Mouse (Mus musculus) layer of hippocampus, adult 18-20 months (tissue): ENCODE data around the gene Pld5. TPM values are rescaled to one million over a fixed set of nuclear protein-coding genes. Genes with fewer than 3 reads are reported as not detected.
"Not testable (repeated sequence)": the region's sequence is repeated elsewhere in the genome, so short reads cannot be mapped to it uniquely, and the experiment has no call there.

Experiments
- DNase-seq, 2 experiments: peaks; one replicate each; pipeline ENCODE4 v3.0.0; 2022; ENCODE audit warnings: low spot score in 2 of 2
- total RNA-seq, 2 experiments: library from RNA; stranded (reverse); gene quantifications; 2 replicates each; pipeline ENCODE4 v1.2.3; 2021

Gene Pld5
- total RNA-seq, 2 experiments from 2014 or later: 1.5 to 1.8 TPM

DNA sequence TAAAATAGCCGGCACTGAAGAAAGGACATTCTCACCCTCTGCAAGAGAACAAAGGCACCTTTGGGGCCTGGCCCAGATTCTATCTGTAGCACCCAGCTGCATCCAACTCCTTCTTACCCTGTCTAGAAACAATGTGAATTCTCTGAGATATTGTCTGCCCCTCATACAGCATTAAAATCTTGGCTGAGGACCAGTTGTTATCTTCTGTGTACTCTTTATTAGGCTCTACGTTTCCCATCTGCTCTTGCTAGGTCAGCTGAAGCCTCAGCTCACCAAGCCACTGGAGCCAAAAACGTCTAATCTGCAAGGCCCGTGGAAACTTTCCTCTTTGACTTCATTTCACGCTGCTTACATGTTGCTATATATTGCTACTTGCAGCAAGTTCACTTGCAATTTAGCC lies 228.1 kb downstream of the Pld5 start:
- DNase-seq: no peak

DNA sequence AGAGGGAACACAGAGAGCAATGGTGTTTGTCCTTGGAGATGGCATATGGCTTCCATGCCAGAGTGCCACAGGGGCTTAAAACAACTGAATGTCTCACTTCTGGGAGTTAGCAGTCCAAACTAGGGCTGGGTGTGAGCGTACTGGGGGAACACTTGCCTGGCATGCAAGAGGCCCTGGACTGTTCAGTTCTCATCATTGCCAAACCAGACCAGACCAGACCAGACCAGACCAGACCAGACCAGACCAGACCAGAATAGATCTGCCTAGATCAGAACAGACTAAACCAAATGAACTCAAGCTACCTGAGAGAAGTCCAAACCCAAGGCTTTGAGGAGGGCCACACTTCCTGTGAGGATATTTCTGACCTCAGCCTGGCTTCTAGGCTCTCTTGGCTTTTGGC lies 228.7 kb downstream of the Pld5 start:
- no peak for DNase-seq

DNA sequence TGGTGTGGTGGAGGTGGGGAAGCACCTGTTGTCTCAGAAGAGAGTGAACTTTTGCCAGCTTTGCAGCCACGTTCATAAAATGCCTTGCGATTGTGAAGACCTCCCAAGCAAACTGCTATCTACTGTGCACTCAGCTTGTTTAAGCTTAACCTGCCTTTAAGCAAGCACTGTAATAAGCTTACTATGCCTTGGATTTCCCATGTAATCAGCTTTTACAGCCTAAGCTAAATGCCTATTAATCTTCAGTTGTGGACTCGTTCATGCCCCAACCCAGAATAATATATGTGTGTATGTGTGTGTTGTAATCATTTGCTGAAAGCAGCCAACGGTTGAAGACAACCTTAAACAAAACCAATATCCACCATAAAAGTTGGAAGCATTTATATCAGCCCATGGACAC lies 232.1 kb downstream of the Pld5 start:
- no peak for DNase-seq

DNA sequence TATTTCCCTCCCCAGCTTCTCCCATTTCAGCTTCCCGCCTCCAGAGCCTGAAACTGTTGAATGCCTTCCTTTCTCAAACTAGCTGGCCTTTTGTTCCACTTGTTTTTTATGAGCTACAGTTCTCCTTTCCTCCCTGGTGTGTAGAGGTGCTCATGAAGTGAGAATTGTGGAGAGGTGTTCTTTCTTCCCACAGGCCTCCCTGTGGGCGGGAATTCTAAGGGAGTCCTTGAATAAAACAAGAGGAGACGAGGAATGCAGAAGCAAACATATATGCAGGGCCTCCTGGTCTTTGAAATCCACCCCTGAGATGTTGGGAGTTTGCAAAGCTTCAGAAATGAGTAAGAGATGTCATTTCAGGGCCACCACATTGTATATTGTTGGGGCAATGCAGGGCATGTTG lies 235.2 kb downstream of the Pld5 start:
- DNase-seq: no peak

DNA sequence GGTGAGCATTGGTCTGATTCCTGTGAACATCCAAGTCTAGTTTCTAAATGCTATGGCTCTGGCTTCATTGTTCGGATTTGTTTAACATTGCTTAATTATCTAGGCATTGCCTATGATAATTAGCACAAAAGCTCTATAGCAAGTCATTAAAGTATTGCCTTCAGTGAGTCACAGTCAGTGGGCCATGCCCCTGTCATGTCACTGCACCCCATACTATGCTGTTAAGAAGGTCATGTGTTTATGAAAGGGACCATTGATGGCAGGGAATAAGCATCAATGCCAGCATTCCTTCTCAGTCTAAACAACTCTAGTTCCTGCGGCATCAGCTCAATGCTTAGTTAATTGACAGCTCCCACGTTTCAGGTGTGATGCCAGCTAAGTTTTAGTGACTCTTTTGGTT lies 239.1 kb downstream of the Pld5 start:
- no peak for DNase-seq

DNA sequence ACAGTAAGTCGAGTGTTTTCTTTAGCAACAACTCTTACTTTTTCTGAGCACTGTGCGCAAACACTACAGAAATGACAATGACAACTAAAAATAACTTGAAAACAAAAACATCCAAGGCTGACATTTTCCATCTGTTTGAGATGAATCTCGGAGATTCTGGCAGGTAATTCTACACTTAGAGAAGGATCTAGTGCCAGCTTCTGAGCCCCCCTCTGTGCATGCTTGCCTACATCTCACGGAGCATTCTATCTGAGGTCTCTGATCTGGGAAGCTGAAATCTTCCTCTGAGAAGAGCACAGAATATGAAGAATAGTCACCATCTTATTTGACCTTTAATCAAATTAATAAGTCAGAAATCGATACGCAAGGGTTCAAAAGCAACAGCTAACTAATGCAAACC lies 240.4 kb downstream of the Pld5 start:
- DNase-seq: no peak

DNA sequence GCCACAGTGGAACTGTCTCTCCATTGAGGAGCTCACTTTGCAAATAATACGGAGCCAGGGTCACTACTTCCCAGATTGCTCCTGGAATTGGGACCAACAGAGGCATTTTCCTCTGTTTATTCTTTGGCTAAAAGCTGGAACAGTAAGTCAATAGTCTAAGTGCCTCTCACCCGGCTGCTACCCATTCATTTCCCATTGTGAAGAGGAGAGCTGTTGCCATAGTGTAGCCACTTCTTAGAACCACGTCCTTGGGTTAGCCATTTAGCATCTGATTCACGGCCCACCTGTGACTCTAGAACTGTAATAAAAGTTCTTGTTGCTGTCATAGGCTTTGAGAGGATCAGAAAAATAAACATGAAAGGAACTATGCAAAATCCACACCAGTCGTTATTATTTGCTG lies 241.4 kb downstream of the Pld5 start:
- DNase-seq: no peak

DNA sequence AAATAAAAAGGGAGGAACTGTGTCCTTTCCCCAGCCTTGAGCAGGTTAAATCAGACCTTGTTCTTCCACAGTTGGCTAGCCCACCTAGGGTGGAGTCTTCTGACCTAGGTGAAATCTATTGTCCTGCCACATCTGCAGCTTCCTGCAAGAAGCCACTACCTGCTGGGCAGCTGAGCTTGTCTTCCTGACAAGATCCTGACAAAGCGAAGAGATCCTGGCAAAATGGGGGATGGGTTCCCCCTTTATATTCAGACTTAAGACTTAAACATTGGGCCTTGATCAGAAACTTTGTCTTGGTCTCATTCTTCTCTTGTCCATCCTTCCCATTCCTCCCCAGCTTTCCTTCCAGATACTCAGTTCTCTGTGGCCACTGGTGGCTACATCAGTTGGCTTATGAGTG lies 246.0 kb downstream of the Pld5 start:
- DNase-seq: no peak

DNA sequence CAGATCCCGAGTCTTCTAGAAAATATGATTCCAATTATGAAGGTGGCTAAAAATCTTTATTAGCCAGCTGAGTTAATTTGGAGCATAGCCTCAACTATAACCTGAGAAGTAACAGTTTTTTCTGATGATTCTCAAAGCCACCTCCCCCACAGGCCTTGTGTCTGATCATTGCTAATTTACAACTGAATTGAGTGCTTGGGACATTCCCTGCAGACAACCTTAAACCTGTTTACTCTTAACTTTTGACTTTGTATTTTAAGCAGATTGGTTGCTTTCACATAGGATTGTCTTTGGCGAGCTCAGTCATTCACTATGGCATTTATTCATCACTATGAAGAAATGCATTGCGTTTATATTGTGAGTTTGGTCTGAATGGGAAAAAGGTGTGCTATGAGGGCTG lies 246.7 kb downstream of the Pld5 start:
- DNase-seq: no peak

DNA sequence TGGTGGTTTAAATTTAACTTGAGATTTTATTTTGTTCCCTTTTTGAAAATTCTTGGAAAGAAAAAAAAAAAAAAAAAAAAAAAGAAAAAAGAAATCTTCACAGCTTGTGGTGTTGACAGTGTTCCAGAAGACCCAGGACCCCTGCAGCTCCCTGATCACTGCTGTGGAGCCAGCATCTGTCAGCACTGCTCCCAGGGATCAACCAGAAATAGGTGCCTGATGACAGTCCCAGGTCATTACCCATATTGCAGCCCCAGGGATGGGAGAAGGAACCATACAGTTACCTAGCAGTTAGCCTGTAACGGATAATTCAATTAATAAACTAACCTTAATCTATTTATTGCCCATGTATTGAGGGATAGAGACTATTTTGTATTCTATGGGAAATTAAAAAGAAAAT lies 250.6 kb downstream of the Pld5 start:
- no peak for DNase-seq

DNA sequence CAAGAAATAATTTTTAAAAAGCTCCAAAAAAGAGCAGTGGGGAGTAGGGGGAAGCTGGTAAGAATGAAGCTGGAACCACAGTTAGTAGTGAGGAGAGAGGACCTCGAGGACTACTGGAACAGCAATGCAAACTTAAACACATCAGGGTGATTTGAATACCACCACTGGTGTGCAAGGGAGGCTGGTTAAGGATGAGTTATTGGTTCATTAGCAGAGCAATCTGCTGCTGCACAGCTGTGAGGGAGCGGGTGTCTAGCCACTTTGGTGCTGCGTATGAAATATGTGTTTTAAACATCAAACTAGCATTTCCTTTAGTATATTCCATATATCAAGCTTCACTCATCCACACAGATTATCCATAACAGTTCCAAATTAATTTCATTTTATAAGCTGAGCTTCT lies 256.6 kb downstream of the Pld5 start:
- no peak for DNase-seq

DNA sequence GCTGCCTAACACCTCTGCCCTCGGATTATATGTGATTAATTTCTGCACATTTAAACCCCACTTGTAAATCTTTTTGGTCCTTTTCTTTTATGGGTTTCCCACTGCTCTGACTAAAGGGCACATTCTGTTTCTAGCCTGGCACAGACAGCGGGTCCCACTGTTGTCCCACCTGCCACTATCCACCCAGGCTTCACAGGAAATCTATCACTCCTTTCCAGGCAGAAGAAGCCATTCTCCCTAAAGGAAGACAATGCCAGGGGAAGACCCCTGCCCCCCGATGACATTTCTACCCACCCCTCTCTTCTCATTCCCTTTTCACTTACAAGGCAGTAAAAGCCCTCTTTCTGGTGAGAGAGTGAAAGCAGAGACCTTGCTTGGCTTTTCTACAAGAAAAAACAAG lies 259.0 kb downstream of the Pld5 start:
- DNase-seq: no peak

DNA sequence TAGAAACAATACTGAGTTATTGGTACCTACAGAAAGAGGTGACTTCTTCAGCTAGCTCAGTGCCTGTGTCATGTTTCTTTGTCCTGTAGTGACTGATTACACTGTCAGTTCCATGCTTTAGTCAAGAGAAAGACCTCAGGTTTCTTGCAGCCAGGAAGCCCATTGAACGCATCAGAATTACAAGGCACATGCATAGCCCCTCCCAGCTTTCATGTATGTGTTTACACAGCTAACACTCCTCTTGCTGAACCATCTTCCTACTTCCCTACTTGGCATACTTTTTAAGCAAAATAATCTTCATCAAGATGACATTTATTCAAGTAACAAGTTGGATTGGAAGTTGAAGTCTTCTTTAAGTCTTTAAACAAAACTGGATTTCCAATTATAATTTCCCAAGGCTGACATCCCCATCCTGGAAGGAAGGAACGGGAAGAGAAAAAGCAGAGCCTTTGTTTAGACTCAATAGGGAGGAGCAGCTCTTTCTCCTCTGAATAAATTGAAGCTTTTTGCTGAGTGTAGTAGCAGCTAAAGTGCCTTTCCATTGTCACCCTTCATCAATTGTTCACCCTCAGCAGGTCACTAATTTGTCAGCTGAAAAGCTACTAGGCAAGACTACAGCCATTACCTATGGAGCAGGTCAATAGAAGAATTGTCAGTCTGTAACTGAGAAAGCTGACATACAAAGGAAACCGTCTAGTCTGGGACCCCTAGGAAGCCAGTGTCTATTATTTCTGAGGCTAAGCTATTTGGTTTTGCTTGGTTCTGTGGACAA lies 261.4 kb downstream of the Pld5 start:
- no peak for DNase-seq

DNA sequence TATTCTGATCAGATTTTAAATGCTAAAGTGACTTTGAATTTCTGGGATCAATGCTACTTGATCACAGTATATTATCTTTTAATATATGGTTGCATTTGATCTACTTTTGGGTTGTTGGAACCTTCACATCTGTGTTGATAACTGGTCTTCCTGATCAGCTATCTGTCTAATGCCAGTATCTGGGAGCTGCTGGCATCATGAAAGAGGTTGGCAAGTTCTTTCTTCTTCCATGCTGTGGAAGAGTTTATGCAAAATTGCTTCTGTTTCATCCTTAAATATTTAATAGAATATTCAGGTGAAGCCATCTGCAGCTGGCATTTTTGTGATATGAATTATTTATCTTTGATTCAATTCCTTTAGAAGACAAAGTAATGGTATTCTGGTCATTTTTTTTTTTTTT lies 263.6 kb downstream of the Pld5 start:
- no peak for DNase-seq

DNA sequence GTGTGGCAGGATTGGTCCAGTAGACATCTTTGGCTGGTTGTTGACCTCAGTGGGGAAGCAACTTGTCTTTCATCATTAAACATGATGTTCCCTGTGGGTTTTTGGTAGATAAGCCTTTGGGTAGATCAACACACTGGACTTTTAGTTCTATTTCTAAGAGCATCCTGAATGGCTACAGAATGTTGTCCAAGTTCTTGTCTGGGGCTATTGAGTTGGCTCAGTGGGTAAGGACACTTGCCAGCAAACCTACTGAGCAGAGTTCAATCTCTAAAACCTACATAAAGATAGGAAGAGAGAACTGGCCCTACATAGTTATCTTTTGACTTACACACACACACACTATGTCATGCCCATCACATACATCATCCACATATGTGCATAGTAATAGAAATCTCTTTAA lies 264.0 kb downstream of the Pld5 start:
- no peak for DNase-seq

DNA sequence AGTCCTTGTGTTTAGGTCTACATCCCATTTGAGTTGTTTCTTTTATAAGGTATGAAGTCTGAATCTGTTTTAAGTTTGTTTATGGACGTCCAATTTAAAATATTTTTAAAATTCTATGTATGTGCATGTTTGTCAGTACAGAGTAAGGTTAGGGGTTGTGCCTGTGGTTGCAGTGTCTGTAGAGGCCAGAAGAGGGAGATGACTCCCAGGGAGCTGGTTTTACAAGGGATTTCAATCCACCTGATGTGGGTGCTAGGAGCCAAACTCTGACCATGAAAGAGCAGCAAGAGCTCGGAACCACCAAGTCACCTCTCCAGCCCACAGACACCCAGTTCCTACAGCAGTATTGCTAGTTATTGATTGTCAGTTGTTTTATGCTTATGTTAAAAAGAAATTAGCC lies 266.7 kb downstream of the Pld5 start:
- no peak for DNase-seq

DNA sequence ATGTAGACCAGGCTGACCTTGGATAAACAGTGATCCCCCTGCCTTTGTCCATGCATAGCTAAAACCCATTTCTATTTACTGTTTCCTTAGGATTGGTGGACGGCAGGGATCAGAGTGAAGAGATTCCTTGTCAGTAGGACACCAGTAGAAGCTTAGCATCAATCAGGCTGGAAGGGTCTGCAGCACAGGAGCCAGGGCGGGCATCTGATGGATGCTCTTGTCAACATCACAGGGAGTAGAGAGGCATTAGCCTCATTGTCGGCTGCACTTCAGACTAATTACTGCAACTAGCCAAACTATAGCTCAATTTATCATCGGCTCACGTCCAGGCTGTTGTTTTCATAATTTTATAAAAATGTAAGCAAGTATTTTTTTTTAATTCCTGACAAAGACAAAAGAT lies 274.5 kb downstream of the Pld5 start:
- no peak for DNase-seq

DNA sequence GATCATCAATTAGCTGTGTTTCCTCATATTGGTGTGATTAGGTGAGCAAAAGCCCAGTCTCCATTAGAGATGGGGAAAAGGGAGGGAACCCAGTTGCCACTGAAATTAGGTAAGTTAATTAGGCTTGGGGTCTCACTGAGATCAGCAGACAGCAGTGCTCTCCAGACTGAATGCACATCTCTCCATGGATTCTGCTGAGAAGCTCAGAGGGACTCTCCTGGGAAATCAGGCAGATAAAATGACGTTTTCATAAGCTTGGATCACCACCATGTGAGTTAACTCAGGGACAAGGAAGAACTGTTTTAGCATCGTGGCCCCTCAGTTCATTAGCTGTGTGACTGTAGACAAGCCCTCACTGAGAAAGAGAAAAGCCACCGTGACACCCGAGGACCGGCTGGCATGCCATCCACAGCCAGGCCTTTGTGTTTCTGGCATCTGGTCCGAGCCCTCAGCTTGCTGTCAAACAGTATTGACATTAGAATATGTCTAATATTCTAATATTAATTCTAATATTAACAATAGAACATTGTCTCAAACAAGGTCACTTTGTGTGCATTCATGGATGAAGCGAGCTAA lies 277.9 kb downstream of the Pld5 start:
- DNase-seq: no peak

DNA sequence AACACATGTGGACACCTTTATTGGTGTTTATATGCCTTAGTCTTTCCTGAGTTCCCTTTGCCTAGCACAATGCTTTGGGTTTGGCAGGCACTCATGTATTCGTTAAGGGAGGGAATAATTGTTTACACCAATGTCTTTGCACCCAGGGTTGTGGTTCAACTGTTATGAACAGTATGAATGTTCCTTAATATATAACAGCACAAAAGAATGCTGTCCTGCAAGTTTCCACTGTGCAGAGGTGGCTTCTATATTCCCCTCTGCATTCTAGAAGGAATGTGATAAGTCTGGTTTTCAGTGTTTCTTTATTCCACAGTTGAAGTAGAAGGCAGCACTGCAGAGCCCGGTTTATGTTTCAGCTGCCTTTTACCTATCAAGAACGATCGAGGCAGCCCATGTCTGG lies 286.2 kb downstream of the Pld5 start:
- no peak for DNase-seq

DNA sequence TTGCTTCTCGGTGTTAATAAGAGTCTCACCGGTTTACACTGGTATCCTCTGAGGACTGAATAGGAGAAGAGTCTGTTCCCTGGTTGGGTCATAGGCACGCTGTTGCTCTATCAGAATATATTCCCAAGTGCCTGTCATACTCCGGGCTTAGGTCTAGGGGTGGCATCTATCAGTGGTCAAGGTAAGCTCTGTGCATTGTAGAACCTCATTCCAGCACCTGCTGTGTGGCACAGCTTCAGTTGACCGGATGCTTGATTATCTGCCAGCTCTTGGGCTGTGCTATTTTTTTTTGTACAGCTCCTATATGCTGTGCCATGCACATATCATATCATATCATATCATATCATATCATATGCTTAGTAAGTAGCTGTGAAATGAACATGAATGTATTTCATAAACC lies 286.7 kb downstream of the Pld5 start:
- DNase-seq: no peak

DNA sequence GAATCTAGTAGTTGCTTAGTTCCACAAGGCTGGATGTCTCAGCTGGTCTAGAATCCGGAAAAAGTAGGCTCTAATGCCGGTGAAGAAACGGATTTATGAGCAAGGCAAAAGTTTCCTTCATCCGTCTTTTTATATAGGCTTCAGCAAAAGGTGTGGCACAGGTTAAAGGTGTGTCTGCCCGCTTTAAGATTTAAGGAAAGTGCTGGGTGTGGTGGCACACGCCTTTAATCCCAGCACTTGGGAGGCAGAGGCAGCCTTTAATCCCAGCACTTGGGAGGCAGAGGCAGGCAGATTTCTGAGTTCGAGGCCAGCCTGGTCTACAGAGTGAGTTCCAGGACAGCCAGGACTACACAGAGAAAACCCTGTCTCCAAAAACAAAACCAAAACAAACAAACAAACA lies 296.1 kb downstream of the Pld5 start, which contains the start of gene Rbm8a2:
TSS of gene Rbm8a2 (minus strand) at position 101 of the 400 bp plus-strand sequence.
- not testable (repeated sequence) for DNase-seq

DNA sequence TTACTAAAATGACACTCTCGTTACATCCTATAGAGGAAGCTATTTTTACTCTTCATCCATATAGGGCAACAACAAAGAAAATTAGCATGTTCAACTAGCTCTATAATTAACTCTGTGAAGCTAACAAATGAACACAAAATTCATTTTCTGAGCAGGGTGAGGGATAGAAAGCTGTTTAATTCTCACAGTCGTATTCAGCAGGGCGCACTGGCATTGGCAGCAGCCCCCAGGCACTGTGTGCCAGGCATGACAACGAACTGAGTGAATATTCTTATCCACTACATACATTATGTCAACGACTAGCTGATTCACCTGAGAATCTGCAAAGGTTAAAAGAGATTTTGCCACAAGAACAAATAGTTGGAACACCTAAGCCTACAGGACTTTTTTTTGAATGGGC lies 304.4 kb downstream of the Pld5 start:
- peak in 1 of 2 experiments; percentile 2 for DNase-seq
